Mouse (Mus musculus): ENCODE measurements around the gene Bcl11b. TPM values are rescaled to one million over a fixed set of nuclear protein-coding genes. Genes with fewer than 3 reads are reported as not detected.

Gene Bcl11b
- polyA plus RNA-seq, 1 experiment from 2014 or later, result 38.4 TPM

- peak overlapping the region; percentile 94 for H3K9ac ChIP-seq (replicated peaks; ENCODE audit: low read length)
- peak overlapping the region; percentile 91 for H3K4me2 ChIP-seq (ENCODE audit: low read length)
- peaks cover 40% of the 10 kb centered on the region for H3K4me1 ChIP-seq (ENCODE audit: control insufficient read depth, insufficient read depth, low read length)
- H3K9me3 ChIP-seq (ENCODE audit: control insufficient read depth, low read length), result no peaks in the 10 kb centered on the region
- H3K27ac ChIP-seq (replicated peaks; ENCODE audit: low read depth, low read length), result peak overlapping the region; percentile 98
- 1% methylated on average over 37 of the region's 37 CpGs for WGBS
- ATAC-seq (ENCODE audit: low FRiP score, low TSS enrichment), result no peak
- peak overlapping the region; percentile 89 for H3K4me3 ChIP-seq (replicated peaks; ENCODE audit: low read depth, low read length)
- no peaks in the 10 kb centered on the region for H3K36me3 ChIP-seq (ENCODE audit: control insufficient read depth, insufficient read depth, low read length)
- DNase-seq, result peak; percentile 84
- H3K27me3 ChIP-seq (ENCODE audit: control insufficient read depth, insufficient read depth, low read length), result peaks cover 12% of the 10 kb centered on the region; the same call in 1 of the 2 replicates
Measured at GRCm38 (mm10) chr12:108001652-108002340, 1.6 kb downstream of the Bcl11b start.

GRCm38 (mm10) chr12:108000715-108001080 is 2.7 kb downstream of the Bcl11b start:
- WGBS, result 18% methylated on average over 2 of the region's 2 CpGs
- Histone ChIP-seq H3K27me3 (ENCODE audit: control insufficient read depth, insufficient read depth, low read length) (peaks cover 12% of the 10 kb centered on the region; the same call in 1 of the 2 replicates), H3K4me1 (ENCODE audit: control insufficient read depth, insufficient read depth, low read length) (peaks cover 45% of the 10 kb centered on the region), H3K9ac (replicated peaks; ENCODE audit: low read length) (peak overlapping the region; percentile 94), H3K27ac (replicated peaks; ENCODE audit: low read depth, low read length) (peak overlapping the region; percentile 98), H3K4me2 (ENCODE audit: low read length) (peak overlapping the region; percentile 91), H3K9me3 (ENCODE audit: control insufficient read depth, low read length) (no peaks in the 10 kb centered on the region), H3K4me3 (replicated peaks; ENCODE audit: low read depth, low read length) (peak overlapping the region; percentile 89), H3K36me3 (ENCODE audit: control insufficient read depth, insufficient read depth, low read length) (no peaks in the 10 kb centered on the region)
- DNase-seq, result no peak
- no peak for ATAC-seq (ENCODE audit: low FRiP score, low TSS enrichment)

- H3K9me3 ChIP-seq (ENCODE audit: control insufficient read depth, low read length), result no peaks in the 10 kb centered on the region
- H3K27ac ChIP-seq (replicated peaks; ENCODE audit: low read depth, low read length), result peak overlapping the region; percentile 98
- H3K27me3 ChIP-seq (ENCODE audit: control insufficient read depth, insufficient read depth, low read length), result peaks cover 5% of the 10 kb centered on the region; the same call in 1 of the 2 replicates
- H3K4me2 ChIP-seq (ENCODE audit: low read length), result peak overlapping the region; percentile 91
- DNase-seq, result peak; percentile 27
- peaks cover 45% of the 10 kb centered on the region for H3K4me1 ChIP-seq (ENCODE audit: control insufficient read depth, insufficient read depth, low read length)
- H3K9ac ChIP-seq (replicated peaks; ENCODE audit: low read length), result peak overlapping the region; percentile 94
- peak overlapping the region; percentile 89 for H3K4me3 ChIP-seq (replicated peaks; ENCODE audit: low read depth, low read length)
- ATAC-seq (ENCODE audit: low FRiP score, low TSS enrichment), result no peak
- no peaks in the 10 kb centered on the region for H3K36me3 ChIP-seq (ENCODE audit: control insufficient read depth, insufficient read depth, low read length)
- WGBS, result 77% methylated on average over 15 of the region's 15 CpGs
Measured at GRCm38 (mm10) chr12:107999751-108000714, 3.4 kb downstream of the Bcl11b start.

- Histone ChIP-seq H3K4me1 (ENCODE audit: control insufficient read depth, insufficient read depth, low read length) (peaks cover 49% of the 10 kb centered on the region), H3K4me2 (ENCODE audit: low read length) (peak overlapping the region; percentile 91), H3K36me3 (ENCODE audit: control insufficient read depth, insufficient read depth, low read length) (no peaks in the 10 kb centered on the region), H3K27ac (replicated peaks; ENCODE audit: low read depth, low read length) (0 out of 2 replicates have a peak overlapping the region, but pooled peaks have one; percentile 63), H3K4me3 (replicated peaks; ENCODE audit: low read depth, low read length) (peak overlapping the region; percentile 89), H3K9me3 (ENCODE audit: control insufficient read depth, low read length) (no peaks in the 10 kb centered on the region), H3K9ac (replicated peaks; ENCODE audit: low read length) (peak overlapping the region; percentile 94), H3K27me3 (ENCODE audit: control insufficient read depth, insufficient read depth, low read length) (no peaks in the 10 kb centered on the region)
- ATAC-seq (ENCODE audit: low FRiP score, low TSS enrichment) (peak; percentile 49; the same call in 1 of the 2 replicates), DNase-seq (peak; percentile 96)
- WGBS, result 2% methylated on average over 20 of the region's 20 CpGs
Measured at GRCm38 (mm10) chr12:107998746-107999145, 4.7 kb downstream of the Bcl11b start.

GRCm38 (mm10) chr12:107997901-107998300 is 5.5 kb downstream of the Bcl11b start:
- Histone ChIP-seq H3K27ac (replicated peaks; ENCODE audit: low read depth, low read length) (peak overlapping the region; percentile 63), H3K36me3 (ENCODE audit: control insufficient read depth, insufficient read depth, low read length) (no peaks in the 10 kb centered on the region), H3K4me3 (replicated peaks; ENCODE audit: low read depth, low read length) (peak overlapping the region; percentile 89), H3K9me3 (ENCODE audit: control insufficient read depth, low read length) (no peaks in the 10 kb centered on the region), H3K27me3 (ENCODE audit: control insufficient read depth, insufficient read depth, low read length) (no peaks in the 10 kb centered on the region), H3K9ac (replicated peaks; ENCODE audit: low read length) (peak overlapping the region; percentile 17), H3K4me1 (ENCODE audit: control insufficient read depth, insufficient read depth, low read length) (peaks cover 57% of the 10 kb centered on the region), H3K4me2 (ENCODE audit: low read length) (peak overlapping the region; percentile 91)
- DNase-seq, result peak; percentile 38
- 53% methylated on average over 11 of the region's 11 CpGs for WGBS
- no peak for ATAC-seq (ENCODE audit: low FRiP score, low TSS enrichment)

- no peaks in the 10 kb centered on the region for H3K27me3 ChIP-seq (ENCODE audit: control insufficient read depth, insufficient read depth, low read length)
- H3K27ac ChIP-seq (replicated peaks; ENCODE audit: low read depth, low read length), result peak overlapping the region; percentile 63; the same call in 1 of the 2 replicates
- H3K4me1 ChIP-seq (ENCODE audit: control insufficient read depth, insufficient read depth, low read length), result peaks cover 58% of the 10 kb centered on the region
- DNase-seq (peak; percentile 8), ATAC-seq (ENCODE audit: low FRiP score, low TSS enrichment) (no peak)
- H3K9me3 ChIP-seq (ENCODE audit: control insufficient read depth, low read length), result no peaks in the 10 kb centered on the region
- no peaks in the 10 kb centered on the region for H3K36me3 ChIP-seq (ENCODE audit: control insufficient read depth, insufficient read depth, low read length)
- peak overlapping the region; percentile 91 for H3K4me2 ChIP-seq (ENCODE audit: low read length)
- H3K9ac ChIP-seq (replicated peaks; ENCODE audit: low read length), result peak overlapping the region; percentile 17; the same call in 1 of the 2 replicates
- WGBS, result 31% methylated on average over 3 of the region's 3 CpGs
- H3K4me3 ChIP-seq (replicated peaks; ENCODE audit: low read depth, low read length), result peak overlapping the region; percentile 89
Measured at GRCm38 (mm10) chr12:107997241-107997640, 6.2 kb downstream of the Bcl11b start.

GRCm38 (mm10) chr12:107996773-107997172 is 6.6 kb downstream of the Bcl11b start:
- H3K27me3 ChIP-seq (ENCODE audit: control insufficient read depth, insufficient read depth, low read length), result no peaks in the 10 kb centered on the region
- H3K4me3 ChIP-seq (replicated peaks; ENCODE audit: low read depth, low read length), result no peak overlapping the region
- H3K36me3 ChIP-seq (ENCODE audit: control insufficient read depth, insufficient read depth, low read length), result no peaks in the 10 kb centered on the region
- H3K9me3 ChIP-seq (ENCODE audit: control insufficient read depth, low read length), result no peaks in the 10 kb centered on the region
- ATAC-seq (ENCODE audit: low FRiP score, low TSS enrichment) (no peak), DNase-seq (peak; percentile 31)
- WGBS, result 48% methylated on average over 4 of the region's 4 CpGs
- H3K4me1 ChIP-seq (ENCODE audit: control insufficient read depth, insufficient read depth, low read length), result peaks cover 58% of the 10 kb centered on the region
- peak overlapping the region; percentile 17; the same call in 1 of the 2 replicates for H3K9ac ChIP-seq (replicated peaks; ENCODE audit: low read length)
- peak overlapping the region; percentile 91 for H3K4me2 ChIP-seq (ENCODE audit: low read length)
- H3K27ac ChIP-seq (replicated peaks; ENCODE audit: low read depth, low read length), result no peak overlapping the region; the same call in 1 of the 2 replicates

GRCm38 (mm10) chr12:107996216-107996615 is 7.2 kb downstream of the Bcl11b start:
- no peak for ATAC-seq (ENCODE audit: low FRiP score, low TSS enrichment)
- no peaks in the 10 kb centered on the region for H3K27me3 ChIP-seq (ENCODE audit: control insufficient read depth, insufficient read depth, low read length)
- H3K4me3 ChIP-seq (replicated peaks; ENCODE audit: low read depth, low read length), result no peak overlapping the region
- peak; percentile 10 for DNase-seq
- H3K27ac ChIP-seq (replicated peaks; ENCODE audit: low read depth, low read length), result 0 out of 2 replicates have a peak overlapping the region, but pooled peaks have one; percentile 14
- WGBS, result 68% methylated on average over 6 of the region's 6 CpGs
- peak overlapping the region; percentile 91 for H3K4me2 ChIP-seq (ENCODE audit: low read length)
- H3K36me3 ChIP-seq (ENCODE audit: control insufficient read depth, insufficient read depth, low read length), result no peaks in the 10 kb centered on the region
- no peaks in the 10 kb centered on the region for H3K9me3 ChIP-seq (ENCODE audit: control insufficient read depth, low read length)
- peaks cover 58% of the 10 kb centered on the region for H3K4me1 ChIP-seq (ENCODE audit: control insufficient read depth, insufficient read depth, low read length)
- H3K9ac ChIP-seq (replicated peaks; ENCODE audit: low read length), result no peak overlapping the region

Measured in midbrain, embryonic 14.5 days (tissue).